ENCODE assay signal across 8 mouse cellular contexts in genomic region chr5:24752175-24752498, GRCm38 (mm10). TPM values are rescaled to one million over a fixed set of nuclear protein-coding genes. Genes with fewer than 3 reads are reported as not detected.
DNase-seq lines count a peak whose midpoint lies in the region; ATAC-seq and TF ChIP-seq lines count a peak whose summit lies in the region.

No protein-coding gene starts in this region.

- H3K4me1 ChIP-seq in heart, embryonic 15.5 days (replicated peaks): peaks cover 28% of the 10 kb centered on the region
- no peaks in the 10 kb centered on the region for H3K4me1 ChIP-seq in bone marrow, adult 2 months (ENCODE audit: control insufficient read depth, insufficient read depth, low read length)
- H3K4me1 ChIP-seq in hindbrain, embryonic 14.5 days (replicated peaks; ENCODE audit: control insufficient read depth, insufficient read depth, low read length): peaks cover 11% of the 10 kb centered on the region; the same call in 1 of the 2 replicates
- H3K4me1 ChIP-seq in midbrain, embryonic 12.5 days: peaks cover 23% of the 10 kb centered on the region

- peak overlapping the region; percentile 53 for H3K4me3 ChIP-seq in heart, embryonic 15.5 days
- peak overlapping the region; percentile 42 for H3K4me3 ChIP-seq in bone marrow, adult 2 months (replicated peaks; ENCODE audit: control insufficient read depth, low read depth, low read length)
- H3K4me3 ChIP-seq in hindbrain, embryonic 14.5 days (replicated peaks; ENCODE audit: low read length): no peak overlapping the region
- H3K4me3 ChIP-seq in midbrain, embryonic 12.5 days: no peak overlapping the region
- H3K4me3 ChIP-seq in left cerebral cortex, adult 2 months: no peak overlapping the region

- H3K4me2 ChIP-seq in heart, embryonic 15.5 days: peak overlapping the region; percentile 74
- peak overlapping the region; percentile 67 for H3K4me2 ChIP-seq in hindbrain, embryonic 14.5 days (replicated peaks)
- peak overlapping the region; percentile 92 for H3K4me2 ChIP-seq in midbrain, embryonic 12.5 days (replicated peaks)

- WGBS in heart, embryonic 15.5 days: 16% methylated on average over 2 of the region's 2 CpGs
- 4% methylated on average over 2 of the region's 2 CpGs for WGBS in bone marrow, adult 2 months
- 10% methylated on average over 2 of the region's 2 CpGs for WGBS in hindbrain, embryonic 14.5 days
- 13% methylated on average over 2 of the region's 2 CpGs for WGBS in midbrain, embryonic 12.5 days

- no peaks in the 10 kb centered on the region for H3K9me3 ChIP-seq in heart, embryonic 15.5 days (replicated peaks)
- no peaks in the 10 kb centered on the region for H3K9me3 ChIP-seq in hindbrain, embryonic 14.5 days (ENCODE audit: control insufficient read depth, low read length)
- H3K9me3 ChIP-seq in midbrain, embryonic 12.5 days: no peaks in the 10 kb centered on the region

- no peak for TF ChIP-seq CTCF in bone marrow, adult 2 months (IDR thresholded peaks at IDR 0.05; ENCODE audit: control insufficient read depth, insufficient read depth, low read length)
- no peak for TF ChIP-seq CTCF in left cerebral cortex, adult 2 months (IDR thresholded peaks at IDR 0.05)

- DNase-seq in heart, postnatal 4 days: no peak
- DNase-seq in hindbrain, embryonic 14.5 days (ENCODE audit: low spot score): no peak
- DNase-seq in left cerebral cortex, adult 2 months (ENCODE audit: extremely low spot score in 1 of 2, low spot score in 2 of 2): no peak
- DNase-seq in adrenal gland, postnatal 36 days: no peak

- TF ChIP-seq POLR2A in bone marrow, adult 2 months (IDR thresholded peaks at IDR 0.05; ENCODE audit: borderline replicate concordance, control insufficient read depth, low read depth, low read length): no peak

- intact Hi-C loops in left cerebral cortex, adult 2 months (cut with DNase I): no loop called here

- no peaks in the 10 kb centered on the region for H3K27me3 ChIP-seq in heart, embryonic 15.5 days
- no peaks in the 10 kb centered on the region for H3K27me3 ChIP-seq in hindbrain, embryonic 14.5 days (ENCODE audit: control insufficient read depth, insufficient read depth, low read length)
- H3K27me3 ChIP-seq in midbrain, embryonic 12.5 days: peaks cover 19% of the 10 kb centered on the region

- no peak; the same call in 1 of the 2 replicates for ATAC-seq in heart, embryonic 15.5 days (replicated peaks; ENCODE audit: insufficient number of reproducible peaks, insufficient read depth, low FRiP score, low read depth)
- no peak for ATAC-seq in hindbrain, embryonic 14.5 days (ENCODE audit: low FRiP score)
- ATAC-seq in midbrain, embryonic 12.5 days (ENCODE audit: low FRiP score, low read depth): no peak
- ATAC-seq in frontal cortex, adult (ENCODE audit: low TSS enrichment): no peak

- H3K36me3 ChIP-seq in heart, embryonic 15.5 days: no peaks in the 10 kb centered on the region
- no peaks in the 10 kb centered on the region for H3K36me3 ChIP-seq in hindbrain, embryonic 14.5 days (replicated peaks; ENCODE audit: control insufficient read depth, insufficient read depth)
- no peaks in the 10 kb centered on the region for H3K36me3 ChIP-seq in midbrain, embryonic 12.5 days

- H3K27ac ChIP-seq in heart, embryonic 15.5 days: peak overlapping the region; percentile 89
- no peak overlapping the region; the same call in 1 of the 2 replicates for H3K27ac ChIP-seq in bone marrow, adult 2 months (ENCODE audit: control insufficient read depth, insufficient read depth, low read depth, low read length, poor library complexity)
- no peak overlapping the region for H3K27ac ChIP-seq in hindbrain, embryonic 14.5 days
- no peak overlapping the region for H3K27ac ChIP-seq in midbrain, embryonic 12.5 days (replicated peaks)
- H3K27ac ChIP-seq in left cerebral cortex, adult 2 months: no peak overlapping the region

- H3K9ac ChIP-seq in heart, embryonic 15.5 days: no peak overlapping the region
- H3K9ac ChIP-seq in hindbrain, embryonic 14.5 days: 0 out of 2 replicates have a peak overlapping the region, but pooled peaks have one; percentile 67
- no peak overlapping the region for H3K9ac ChIP-seq in midbrain, embryonic 12.5 days (replicated peaks)

RNA-seq across cellular contexts. Expression of gene Crygn, which starts 5.7 kb away (rescaled TPM):
- 2.5 TPM in 1 of 2 replicates, not detected in the other for polyA plus RNA-seq in heart, embryonic 15.5 days (2015; fragmentation: Nextera tagmentation; extraction: Ambion mirVana)
- total RNA-seq in heart, postnatal 4 days (2021): not detected
- 2.2 and 28.5 TPM in 2 replicates for polyA plus RNA-seq in bone marrow, adult 2 months (2011; ENCODE audit: insufficient read depth, insufficient read length, low replicate concordance, missing spikeins)
- polyA plus RNA-seq in hindbrain, embryonic 14.5 days (2014; fragmentation: Nextera tagmentation; extraction: Ambion mirVana): 2.1 and 3.0 TPM in 2 replicates
- polyA plus RNA-seq in midbrain, embryonic 12.5 days (2016; fragmentation: Nextera tagmentation; extraction: Ambion mirVana): not detected in 2 replicates
- total RNA-seq in left cerebral cortex, adult 2 months (2021): 1 to 10 TPM in 1 of 2 experiments, not detected in 1; 2.0 TPM
- total RNA-seq in adrenal gland, postnatal 36 days (2021): 1 to 10 TPM in 1 of 2 experiments, not detected in 1; 2.1 TPM

RNA-seq across cellular contexts. Expression of gene Wdr86, which starts 21.6 kb away (rescaled TPM):
- 4.6 and 8.1 TPM in 2 replicates for polyA plus RNA-seq in heart, embryonic 15.5 days (2015; fragmentation: Nextera tagmentation; extraction: Ambion mirVana)
- total RNA-seq in heart, postnatal 4 days (2021): 1 to 10 TPM; 2.8 to 3.5 TPM
- 3.8 and 9.1 TPM in 2 replicates for polyA plus RNA-seq in bone marrow, adult 2 months (2011; ENCODE audit: insufficient read depth, insufficient read length, low replicate concordance, missing spikeins)
- polyA plus RNA-seq in hindbrain, embryonic 14.5 days (2014; fragmentation: Nextera tagmentation; extraction: Ambion mirVana): 7.2 and 12.0 TPM in 2 replicates
- polyA plus RNA-seq in midbrain, embryonic 12.5 days (2016; fragmentation: Nextera tagmentation; extraction: Ambion mirVana): 8.1 and 11.7 TPM in 2 replicates
- under 1 TPM; 0.37 to 0.86 TPM for total RNA-seq in left cerebral cortex, adult 2 months (2021)
- 1 to 10 TPM; 1.1 to 3.3 TPM for total RNA-seq in adrenal gland, postnatal 36 days (2021)

Comparison
In these comparisons a context has a peak if more than half of its experiments do, and no peak if none do; other contexts are left out.
1. H3K4me3 ChIP-seq: peak in heart, embryonic 15.5 days (single experiment) and bone marrow, adult 2 months (single experiment); none in hindbrain, embryonic 14.5 days (single experiment), midbrain, embryonic 12.5 days (single experiment) and left cerebral cortex, adult 2 months (single experiment).
2. Peak in every context shown above with its lines, with median percentiles within 50 percentile points of each other: H3K4me2 ChIP-seq.